Mouse (Mus musculus): ENCODE data around the gene Ddit4.

GRCm38 (mm10) chr10:59911561-59912198 is 40.0 kb downstream of the Ddit4 start:
- TF ChIP-seq CTCF (IDR thresholded peaks at IDR 0.05; ENCODE audit: low read depth) (no peak), EP300 (IDR thresholded peaks at IDR 0.05; ENCODE audit: low read depth) (no peak)
